Mouse (Mus musculus): ENCODE measurements around the gene Onecut3. TPM values are rescaled to one million over a fixed set of nuclear protein-coding genes. Genes with fewer than 3 reads are reported as not detected.
A peak's percentile ranks its signal among the peaks of the same experiment; 100 is the strongest.

The Onecut3 gene
- total RNA-seq, 1 experiment from 2014 or later, result not detected

- no peak for DNase-seq
Measured at GRCm38 (mm10) chr10:80553997-80554396, 59.4 kb downstream of the Onecut3 start.

- peak; percentile 94 for DNase-seq
Measured at GRCm38 (mm10) chr10:80557346-80557965, 62.8 kb downstream of the Onecut3 start.

- no peak for DNase-seq
Measured at GRCm38 (mm10) chr10:80559431-80559830, 64.8 kb downstream of the Onecut3 start.

GRCm38 (mm10) chr10:80560621-80561020, 66.0 kb downstream of the Onecut3 start:
- no peak for DNase-seq

- peak; percentile 96 for DNase-seq
Measured at GRCm38 (mm10) chr10:80561116-80561944, 66.7 kb downstream of the Onecut3 start, which contains the start of gene Rexo1. TSS of gene Rexo1 (minus strand) at chr10:80561560.

GRCm38 (mm10) chr10:80566375-80567092, 71.9 kb downstream of the Onecut3 start:
- DNase-seq, result peak; percentile 91

Other genes with a start within 250 kb of the Onecut3 start
- 426 and 463 TPM in 2 replicates for gene Ndufs7, start 245.7 kb upstream of the Onecut3 start, total RNA-seq (2021)
- gene Gamt, start 233.8 kb upstream of the Onecut3 start, total RNA-seq (2021), result 138 and 192 TPM in 2 replicates
- 92.9 and 115 TPM in 2 replicates for gene Dazap1, start 233.3 kb upstream of the Onecut3 start, total RNA-seq (2021)
- 1,072 and 1,285 TPM in 2 replicates for gene Rps15, start 202.4 kb upstream of the Onecut3 start, total RNA-seq (2021)
- gene Apc2, start 198.9 kb upstream of the Onecut3 start, total RNA-seq (2021), result 1.5 and 4.4 TPM in 2 replicates
- 26.9 and 27.9 TPM in 2 replicates for gene 2310011J03Rik, start 174.3 kb upstream of the Onecut3 start, total RNA-seq (2021)
- 3.9 and 4.7 TPM in 2 replicates for gene Pcsk4, start 165.3 kb upstream of the Onecut3 start, total RNA-seq (2021)
- gene Reep6, start 164.9 kb upstream of the Onecut3 start, total RNA-seq (2021), result 16.0 and 45.2 TPM in 2 replicates
- 8.4 and 10.9 TPM in 2 replicates for gene Adamtsl5, start 146.4 kb upstream of the Onecut3 start, total RNA-seq (2021)
- 0.30 and 0.44 TPM in 2 replicates for gene Plk5, start 138.4 kb upstream of the Onecut3 start, total RNA-seq (2021)
- gene Mex3d, start 107.2 kb upstream of the Onecut3 start, total RNA-seq (2021), result 21.8 and 22.8 TPM in 2 replicates
- gene Mbd3, start 95.3 kb upstream of the Onecut3 start, total RNA-seq (2021), result 106 and 116 TPM in 2 replicates
- gene Uqcr11, start 88.0 kb upstream of the Onecut3 start, total RNA-seq (2021), result 1,202 and 1,279 TPM in 2 replicates
- 54.4 and 61.8 TPM in 2 replicates for gene Tcf3, start 61.2 kb upstream of the Onecut3 start, total RNA-seq (2021)
- 0.19 TPM in 2 replicates for gene Atp8b3, start 44.3 kb downstream of the Onecut3 start, total RNA-seq (2021)
- gene Rexo1, start 66.7 kb downstream of the Onecut3 start, total RNA-seq (2021), result 40.9 and 46.4 TPM in 2 replicates
- gene Klf16, start 82.5 kb downstream of the Onecut3 start, total RNA-seq (2021), result 10.1 and 11.6 TPM in 2 replicates
- gene Abhd17a, start 95.5 kb downstream of the Onecut3 start, total RNA-seq (2021), result 97.7 and 98.7 TPM in 2 replicates
- 44.2 and 50.5 TPM in 2 replicates for gene Scamp4, start 108.0 kb downstream of the Onecut3 start, total RNA-seq (2021)
- gene Adat3, start 108.0 kb downstream of the Onecut3 start, total RNA-seq (2021), result 3.1 and 4.9 TPM in 2 replicates
- gene Gm49322, start 111.2 kb downstream of the Onecut3 start, total RNA-seq (2021), result 1.6 and 2.5 TPM in 2 replicates
- gene Csnk1g2, start 128.0 kb downstream of the Onecut3 start, total RNA-seq (2021), result 105 and 108 TPM in 2 replicates
- gene Btbd2, start 162.2 kb downstream of the Onecut3 start, total RNA-seq (2021), result 53.5 and 58.0 TPM in 2 replicates
- gene Mknk2, start 183.3 kb downstream of the Onecut3 start, total RNA-seq (2021), result 224 and 226 TPM in 2 replicates
- 12.8 and 24.1 TPM in 2 replicates for gene Mob3a, start 207.1 kb downstream of the Onecut3 start, total RNA-seq (2021)
- 12.1 and 12.6 TPM in 2 replicates for gene Izumo4, start 207.3 kb downstream of the Onecut3 start, total RNA-seq (2021)
- gene Ap3d1, start 247.4 kb downstream of the Onecut3 start, total RNA-seq (2021), result 80.3 and 85.6 TPM in 2 replicates